Mouse (Mus musculus): ENCODE results near the gene Gxylt1. TPM values are rescaled to one million over a fixed set of nuclear protein-coding genes. Genes with fewer than 3 reads are reported as not detected.

Gxylt1 gene
- polyA plus RNA-seq, 1 experiment, result 39.1 TPM

GRCm38 (mm10) chr15:93273788-93274678, 946 bp downstream of the Gxylt1 start:
- Histone ChIP-seq H3K9me3 (replicated peaks; ENCODE audit: control insufficient read depth, insufficient read depth, low read length, poor library complexity, severe bottlenecking) (no peaks in the 10 kb centered on the region), H3K9ac (ENCODE audit: low read depth, poor library complexity, severe bottlenecking) (peak overlapping the region; percentile 81), H3K27ac (ENCODE audit: insufficient read depth, low read length) (no peak overlapping the region), H3K27me3 (ENCODE audit: control insufficient read depth, insufficient read depth, low read length, poor library complexity, severe bottlenecking) (no peaks in the 10 kb centered on the region), H3K4me1 (ENCODE audit: control insufficient read depth, insufficient read depth, low read length) (no peaks in the 10 kb centered on the region), H3K4me3 (ENCODE audit: low read depth, low read length) (peak overlapping the region; percentile 93), H3K36me3 (ENCODE audit: control insufficient read depth, insufficient read depth, low read length, poor library complexity, severe bottlenecking) (no peaks in the 10 kb centered on the region)
- no peak for TF ChIP-seq POLR2A (IDR thresholded peaks at IDR 0.05; ENCODE audit: insufficient read depth, low read length)
- no peak for TF ChIP-seq EP300 (IDR thresholded peaks at IDR 0.05; ENCODE audit: insufficient read depth, low read depth, low read length)
- TF ChIP-seq CTCF (IDR thresholded peaks at IDR 0.05; ENCODE audit: low read depth, low read length), result no peak

- H3K4me3 ChIP-seq (ENCODE audit: low read depth, low read length), result no peak overlapping the region
These were observed 2.0 kb downstream of the Gxylt1 start for GRCm38 (mm10) chr15:93272948-93273347.

GRCm38 (mm10) chr15:93270289-93270855, 4.6 kb downstream of the Gxylt1 start:
- Histone ChIP-seq H3K4me3 (ENCODE audit: low read depth, low read length) (no peak overlapping the region), H3K27me3 (ENCODE audit: control insufficient read depth, insufficient read depth, low read length, poor library complexity, severe bottlenecking) (no peaks in the 10 kb centered on the region), H3K36me3 (ENCODE audit: control insufficient read depth, insufficient read depth, low read length, poor library complexity, severe bottlenecking) (no peaks in the 10 kb centered on the region), H3K9me3 (replicated peaks; ENCODE audit: control insufficient read depth, insufficient read depth, low read length, poor library complexity, severe bottlenecking) (no peaks in the 10 kb centered on the region), H3K27ac (ENCODE audit: insufficient read depth, low read length) (no peak overlapping the region), H3K4me1 (ENCODE audit: control insufficient read depth, insufficient read depth, low read length) (no peaks in the 10 kb centered on the region), H3K9ac (ENCODE audit: low read depth, poor library complexity, severe bottlenecking) (no peak overlapping the region)
- no peak for TF ChIP-seq EP300 (IDR thresholded peaks at IDR 0.05; ENCODE audit: insufficient read depth, low read depth, low read length)
- TF ChIP-seq POLR2A (IDR thresholded peaks at IDR 0.05; ENCODE audit: insufficient read depth, low read length), result no peak
- TF ChIP-seq CTCF (IDR thresholded peaks at IDR 0.05; ENCODE audit: low read depth, low read length), result no peak

More at GRCm38 (mm10) chr15:93272948-93273347, 2.0 kb downstream of the Gxylt1 start:
- Histone ChIP-seq H3K9ac (ENCODE audit: low read depth, poor library complexity, severe bottlenecking) (no peak overlapping the region), H3K36me3 (ENCODE audit: control insufficient read depth, insufficient read depth, low read length, poor library complexity, severe bottlenecking) (no peaks in the 10 kb centered on the region), H3K27me3 (ENCODE audit: control insufficient read depth, insufficient read depth, low read length, poor library complexity, severe bottlenecking) (no peaks in the 10 kb centered on the region), H3K4me1 (ENCODE audit: control insufficient read depth, insufficient read depth, low read length) (no peaks in the 10 kb centered on the region), H3K27ac (ENCODE audit: insufficient read depth, low read length) (no peak overlapping the region), H3K9me3 (replicated peaks; ENCODE audit: control insufficient read depth, insufficient read depth, low read length, poor library complexity, severe bottlenecking) (no peaks in the 10 kb centered on the region)
- TF ChIP-seq CTCF (IDR thresholded peaks at IDR 0.05; ENCODE audit: low read depth, low read length) (no peak), EP300 (IDR thresholded peaks at IDR 0.05; ENCODE audit: insufficient read depth, low read depth, low read length) (no peak), POLR2A (IDR thresholded peaks at IDR 0.05; ENCODE audit: insufficient read depth, low read length) (no peak)

- Histone ChIP-seq H3K27ac (ENCODE audit: insufficient read depth, low read length) (no peak overlapping the region), H3K9me3 (replicated peaks; ENCODE audit: control insufficient read depth, insufficient read depth, low read length, poor library complexity, severe bottlenecking) (no peaks in the 10 kb centered on the region), H3K4me1 (ENCODE audit: control insufficient read depth, insufficient read depth, low read length) (no peaks in the 10 kb centered on the region), H3K9ac (ENCODE audit: low read depth, poor library complexity, severe bottlenecking) (no peak overlapping the region), H3K4me3 (ENCODE audit: low read depth, low read length) (no peak overlapping the region), H3K36me3 (ENCODE audit: control insufficient read depth, insufficient read depth, low read length, poor library complexity, severe bottlenecking) (no peaks in the 10 kb centered on the region), H3K27me3 (ENCODE audit: control insufficient read depth, insufficient read depth, low read length, poor library complexity, severe bottlenecking) (no peaks in the 10 kb centered on the region)
- no peak for TF ChIP-seq CTCF (IDR thresholded peaks at IDR 0.05; ENCODE audit: low read depth, low read length)
- TF ChIP-seq POLR2A (IDR thresholded peaks at IDR 0.05; ENCODE audit: insufficient read depth, low read length), result no peak
- TF ChIP-seq EP300 (IDR thresholded peaks at IDR 0.05; ENCODE audit: insufficient read depth, low read depth, low read length), result no peak
These were observed 5.4 kb downstream of the Gxylt1 start for GRCm38 (mm10) chr15:93269572-93269971.

- H3K36me3 ChIP-seq (ENCODE audit: control insufficient read depth, insufficient read depth, low read length, poor library complexity, severe bottlenecking), result no peaks in the 10 kb centered on the region
- H3K9ac ChIP-seq (ENCODE audit: low read depth, poor library complexity, severe bottlenecking), result no peak overlapping the region
- no peak overlapping the region for H3K4me3 ChIP-seq (ENCODE audit: low read depth, low read length)
- no peaks in the 10 kb centered on the region for H3K27me3 ChIP-seq (ENCODE audit: control insufficient read depth, insufficient read depth, low read length, poor library complexity, severe bottlenecking)
- TF ChIP-seq POLR2A (IDR thresholded peaks at IDR 0.05; ENCODE audit: insufficient read depth, low read length) (no peak), EP300 (IDR thresholded peaks at IDR 0.05; ENCODE audit: insufficient read depth, low read depth, low read length) (no peak), CTCF (IDR thresholded peaks at IDR 0.05; ENCODE audit: low read depth, low read length) (no peak)
- H3K9me3 ChIP-seq (replicated peaks; ENCODE audit: control insufficient read depth, insufficient read depth, low read length, poor library complexity, severe bottlenecking), result no peaks in the 10 kb centered on the region
- H3K27ac ChIP-seq (ENCODE audit: insufficient read depth, low read length), result no peak overlapping the region
- no peaks in the 10 kb centered on the region for H3K4me1 ChIP-seq (ENCODE audit: control insufficient read depth, insufficient read depth, low read length)
These were observed 7.0 kb downstream of the Gxylt1 start for GRCm38 (mm10) chr15:93268001-93268400.

GRCm38 (mm10) chr15:93267479-93267878, 7.5 kb downstream of the Gxylt1 start:
- TF ChIP-seq EP300 (IDR thresholded peaks at IDR 0.05; ENCODE audit: insufficient read depth, low read depth, low read length) (no peak), POLR2A (IDR thresholded peaks at IDR 0.05; ENCODE audit: insufficient read depth, low read length) (no peak)
- no peaks in the 10 kb centered on the region for H3K9me3 ChIP-seq (replicated peaks; ENCODE audit: control insufficient read depth, insufficient read depth, low read length, poor library complexity, severe bottlenecking)
- no peaks in the 10 kb centered on the region for H3K4me1 ChIP-seq (ENCODE audit: control insufficient read depth, insufficient read depth, low read length)

More at GRCm38 (mm10) chr15:93267479-93267878, 7.5 kb downstream of the Gxylt1 start:
- Histone ChIP-seq H3K36me3 (ENCODE audit: control insufficient read depth, insufficient read depth, low read length, poor library complexity, severe bottlenecking) (no peaks in the 10 kb centered on the region), H3K4me3 (ENCODE audit: low read depth, low read length) (no peak overlapping the region), H3K9ac (ENCODE audit: low read depth, poor library complexity, severe bottlenecking) (no peak overlapping the region), H3K27ac (ENCODE audit: insufficient read depth, low read length) (no peak overlapping the region), H3K27me3 (ENCODE audit: control insufficient read depth, insufficient read depth, low read length, poor library complexity, severe bottlenecking) (no peaks in the 10 kb centered on the region)

Data from ES-Bruce4 (cell line).